Mouse (Mus musculus) heart, postnatal 0 days (tissue): ENCODE data around the gene Csde1.

ENCODE experiments used
- CTCF ChIP-seq: IDR thresholded peaks from 2 replicates; pipeline ENCODE4 v1.5.1; 2016; ENCODE audit warnings: antibody characterized with exemption, control low read depth, low read depth
- EP300 ChIP-seq: IDR thresholded peaks from 2 replicates; pipeline ENCODE4 v1.6.1; 2016; ENCODE audit warnings: antibody characterized with exemption, low read depth

GRCm38 (mm10) chr3:102992936-102993335, 27.3 kb upstream of the Csde1 start:
- TF ChIP-seq EP300 (no peak), CTCF (no peak)
